Mouse (Mus musculus) kidney, adult 2 months (tissue): ENCODE data around the gene Dusp27.

ENCODE experiments used
- CTCF ChIP-seq: fragments of 200-500 bp; conservative IDR thresholded peaks from 2 replicates; pipeline ENCODE4 v1.5.1; 2011; ENCODE audit warnings: low read depth, mild to moderate bottlenecking, control low read depth, low read length, moderate library complexity, mixed read lengths; ENCODE audit not compliant: insufficient read depth, insufficient read length
- POLR2A ChIP-seq: fragments of 200-500 bp; IDR thresholded peaks from one replicate; pipeline ENCODE4 v1.6.1; 2011; ENCODE audit warnings: low read depth, low read length, control low read depth

DNA sequence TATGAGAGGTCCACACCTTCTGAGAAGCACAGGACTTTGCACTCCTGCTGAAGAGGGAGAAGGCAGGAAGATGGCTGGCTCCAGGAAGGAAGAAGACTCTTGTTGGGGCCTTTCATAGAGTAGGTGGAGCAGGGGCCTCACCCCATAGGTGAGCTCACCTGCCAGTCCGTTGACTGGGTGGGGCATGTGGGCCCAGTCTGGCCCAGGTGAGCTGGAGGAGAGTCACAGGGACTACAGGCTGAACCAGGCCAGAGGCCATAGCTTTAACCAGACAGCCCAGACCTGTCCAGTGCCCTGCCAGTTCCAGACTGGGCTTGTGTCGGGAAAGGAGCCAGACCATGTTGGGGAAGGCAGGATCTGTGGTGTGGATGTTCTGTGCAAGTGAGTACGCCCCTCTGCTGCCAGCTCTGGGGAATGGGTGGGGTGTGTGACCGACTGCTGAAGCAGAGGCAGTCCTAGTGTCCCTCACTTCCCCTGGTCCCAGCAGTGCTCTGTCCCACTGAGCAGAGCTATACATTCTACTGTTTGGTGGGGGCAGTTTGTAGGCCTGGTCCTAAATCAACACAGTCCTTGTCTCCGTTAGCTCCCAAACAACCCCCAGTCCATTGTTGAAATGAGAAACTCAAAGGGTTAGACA lies 2.6 kb upstream of the Dusp27 start, which contains the start of gene Gpa33:
- TF ChIP-seq CTCF (no peak), POLR2A (no peak)
